Mouse (Mus musculus): ENCODE data around the gene Urb1.
"Not testable (repeated sequence)": the region's sequence is repeated elsewhere in the genome, so short reads cannot be mapped to it uniquely, and the experiment has no call there.

The Urb1 gene

GRCm38 (mm10) chr16:90809975-90810715, at the start of gene Urb1:
TSS of gene Urb1 (minus strand) at chr16:90810413.
- DNase-seq, result peak; percentile 99

GRCm38 (mm10) chr16:90858206-90858605, 48.0 kb upstream of the Urb1 start:
- no peak for DNase-seq

- no peak for DNase-seq
Observed at GRCm38 (mm10) chr16:90856552-90857200, 46.5 kb upstream of the Urb1 start.

DNA sequence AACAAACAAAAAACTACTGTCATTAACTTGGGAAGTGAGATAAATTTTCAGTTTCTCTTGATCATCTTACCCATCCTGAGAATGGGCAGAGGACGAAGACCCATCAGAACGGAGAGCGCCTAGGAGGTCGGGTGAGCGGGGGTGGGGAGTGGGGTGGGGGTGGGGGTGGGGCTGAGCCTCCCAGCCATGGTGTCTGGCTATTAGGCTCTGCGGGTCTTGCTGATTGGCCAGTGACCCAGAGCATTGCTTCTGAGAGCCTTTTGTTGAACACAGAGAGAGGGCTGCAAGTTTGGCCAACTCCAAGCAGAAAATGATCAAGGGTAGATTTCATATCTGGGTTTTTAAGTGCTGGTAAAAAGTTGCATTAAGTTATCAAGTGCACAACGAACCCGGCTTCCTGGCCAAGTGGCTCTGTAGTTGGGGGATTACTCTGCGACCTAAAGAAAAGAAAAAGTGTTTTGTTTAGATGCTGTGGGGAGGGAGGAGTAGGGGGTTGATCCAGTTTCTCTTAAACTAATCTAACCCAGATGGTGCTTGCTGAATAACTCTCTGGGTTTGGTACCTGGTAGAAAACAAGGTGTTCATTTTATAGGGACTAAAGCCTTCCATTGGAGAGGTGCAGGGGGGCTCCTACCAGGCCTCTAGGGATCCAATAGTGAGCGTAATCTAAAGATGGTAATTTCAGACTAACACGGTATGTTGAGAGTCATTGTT, 41.6 kb upstream of the Urb1 start:
- no peak for DNase-seq

DNA sequence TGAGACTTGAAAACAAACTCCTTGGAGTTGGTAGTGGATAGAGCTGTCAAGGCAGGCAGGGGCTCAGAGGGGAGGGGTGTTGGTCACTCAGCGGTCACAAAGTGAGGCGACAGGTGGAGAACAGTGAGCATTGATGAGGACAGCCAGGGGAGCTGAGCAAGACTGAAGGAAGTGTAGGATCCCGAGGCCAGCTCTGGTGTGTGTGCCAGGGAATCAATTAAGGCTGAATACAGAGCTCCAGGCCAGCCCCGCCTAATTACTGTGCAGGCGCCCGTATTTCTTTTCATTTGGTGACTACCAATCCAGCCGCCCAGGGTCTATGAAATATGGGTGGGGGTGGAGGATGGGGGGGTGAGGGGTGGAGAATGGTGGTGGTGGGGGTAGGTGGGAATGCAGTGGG, 40.7 kb upstream of the Urb1 start:
- no peak for DNase-seq

DNA sequence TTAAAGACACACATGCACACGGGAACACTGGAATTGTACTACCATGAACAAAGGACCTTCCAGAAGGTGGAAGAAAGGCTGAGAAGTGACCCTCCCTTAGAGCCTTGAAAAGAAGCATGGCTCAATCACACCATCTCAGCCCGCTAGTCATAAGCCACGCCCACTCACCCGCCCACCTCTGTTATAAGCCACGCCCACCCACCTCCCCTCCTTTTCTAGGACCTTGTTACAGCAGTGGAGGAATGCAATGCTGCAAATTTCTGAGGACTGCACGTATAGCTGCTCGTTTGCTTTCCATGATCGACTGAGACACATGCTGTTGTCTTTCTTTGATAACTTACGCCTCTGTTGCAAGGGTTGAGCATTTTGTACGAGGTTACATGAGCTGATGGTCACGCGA, 39.0 kb upstream of the Urb1 start:
- no peak for DNase-seq

GRCm38 (mm10) chr16:90848697-90849096, 38.5 kb upstream of the Urb1 start:
- DNase-seq, result no peak

DNA sequence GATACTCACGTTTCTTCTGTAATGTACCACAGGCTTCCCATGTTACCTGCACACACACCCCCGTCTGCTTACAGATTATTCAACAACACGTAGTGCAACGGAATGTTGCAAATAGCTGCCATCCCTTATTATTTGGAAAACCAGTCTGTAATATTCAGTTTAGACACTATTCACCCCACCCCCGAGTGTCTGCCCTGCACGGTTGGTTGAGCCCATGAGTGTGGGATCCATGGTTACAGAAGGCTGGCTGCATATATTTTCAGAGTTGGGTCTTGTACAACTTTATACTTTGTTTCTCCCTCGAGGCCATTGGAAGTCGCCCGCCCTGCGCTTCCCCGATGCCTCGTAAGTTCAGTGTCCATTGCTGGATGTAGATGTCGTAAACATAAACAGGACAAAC, 35.4 kb upstream of the Urb1 start:
- DNase-seq, result no peak

GRCm38 (mm10) chr16:90845038-90845437, 34.8 kb upstream of the Urb1 start:
- DNase-seq, result no peak

DNA sequence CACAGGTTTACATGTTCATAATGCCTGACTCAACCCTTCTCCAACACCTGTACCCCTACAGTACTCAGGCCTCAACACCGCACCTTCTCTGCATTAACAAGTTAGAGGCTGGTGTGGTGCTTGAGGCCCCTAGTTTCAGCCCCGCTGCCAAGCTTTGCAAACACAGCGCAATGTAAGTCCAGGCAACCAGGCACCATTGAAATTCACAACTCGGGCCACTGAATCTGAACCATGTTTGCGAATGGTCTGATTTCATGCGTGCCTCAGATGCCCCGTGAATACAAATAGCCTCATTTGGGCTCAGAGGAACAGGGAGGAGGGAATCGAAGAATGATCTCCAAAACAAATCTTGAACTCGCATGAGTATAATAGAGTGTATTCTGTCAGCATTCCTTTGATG, 32.0 kb upstream of the Urb1 start:
- no peak for DNase-seq

- no peak for DNase-seq
Observed at GRCm38 (mm10) chr16:90837431-90837830, 27.2 kb upstream of the Urb1 start.

- no peak for DNase-seq
Observed at GRCm38 (mm10) chr16:90833041-90833791, 23.0 kb upstream of the Urb1 start.

DNA sequence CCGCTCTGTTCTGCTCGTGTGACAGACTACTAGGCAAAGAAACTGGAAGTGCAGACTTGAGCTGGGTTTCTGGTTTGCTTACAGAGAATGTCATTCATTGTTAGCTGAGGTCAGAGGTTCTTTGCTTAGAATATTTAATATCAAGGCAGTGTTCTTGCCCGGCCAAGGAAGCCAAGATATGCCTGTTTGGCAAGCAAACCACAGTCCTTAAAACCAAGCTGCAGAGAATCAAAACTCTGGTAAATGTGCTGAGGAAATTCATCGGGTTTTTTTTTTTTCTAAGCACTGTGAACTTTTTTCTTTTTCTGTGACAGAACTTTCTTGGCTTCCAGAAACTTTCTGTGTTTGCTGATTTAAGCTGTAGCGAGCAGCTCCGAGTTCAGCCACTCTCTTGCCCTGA, 22.3 kb upstream of the Urb1 start:
- DNase-seq, result no peak

- no peak for DNase-seq
Observed at GRCm38 (mm10) chr16:90831676-90832075, 21.5 kb upstream of the Urb1 start.

GRCm38 (mm10) chr16:90830686-90831439, 20.6 kb upstream of the Urb1 start:
- peak; percentile 4 for DNase-seq

DNA sequence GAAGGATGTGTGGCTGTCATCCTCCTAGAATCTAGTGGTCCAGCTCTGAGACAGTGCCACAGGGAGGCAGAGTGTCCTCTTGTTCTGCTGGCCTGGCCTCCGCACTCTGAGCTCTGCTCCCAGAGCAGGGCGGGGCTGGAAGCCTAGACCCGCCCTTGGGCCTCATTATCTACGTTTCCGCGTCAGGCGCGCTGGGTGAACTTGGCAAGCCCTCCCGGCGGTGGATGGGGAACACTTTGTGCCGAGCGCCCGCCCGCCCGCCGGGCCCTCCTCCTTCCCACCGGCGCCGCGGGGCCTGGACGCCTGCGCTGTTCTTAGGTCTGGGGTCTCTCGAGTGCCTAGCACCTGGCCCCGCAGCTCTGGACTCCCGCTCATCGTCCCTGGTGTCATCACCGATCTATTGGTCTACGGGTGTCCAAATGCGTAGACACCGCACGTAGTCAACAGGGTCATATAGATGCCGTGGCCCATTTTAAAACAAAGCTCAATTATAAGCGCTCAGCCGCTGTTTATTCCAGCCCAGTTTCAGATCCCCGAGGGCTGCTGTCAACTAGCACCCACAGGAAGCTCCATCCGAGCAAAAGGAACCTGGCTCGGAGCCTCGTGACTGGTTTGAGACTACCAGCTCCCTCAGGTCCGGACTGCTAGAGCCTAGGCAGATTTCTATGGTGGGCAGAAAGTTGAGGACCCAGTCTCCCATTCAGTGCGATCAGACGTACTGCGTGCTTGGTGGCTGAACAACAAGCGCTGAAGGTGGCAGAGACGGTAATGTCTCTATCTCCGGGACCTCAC, 19.9 kb upstream of the Urb1 start:
- peak; percentile 16 for DNase-seq

DNA sequence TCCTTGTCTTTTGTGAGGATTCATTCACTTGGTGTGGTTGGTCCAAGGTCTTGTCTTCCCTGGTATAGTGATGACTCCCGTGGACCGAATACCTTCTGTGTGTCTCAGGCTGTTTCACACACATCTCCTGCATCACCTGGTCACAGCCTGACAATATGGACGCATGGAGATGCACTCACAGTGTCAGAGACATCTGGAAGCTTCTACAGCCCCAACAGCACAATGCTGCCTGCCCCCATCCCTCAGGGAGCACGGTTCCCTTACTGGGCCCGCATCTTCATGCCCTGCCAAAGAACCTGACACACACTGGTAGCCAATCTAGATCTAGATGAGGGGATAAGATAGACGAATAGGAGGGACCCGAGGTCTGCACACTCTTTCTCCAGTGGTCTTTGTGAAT, 18.9 kb upstream of the Urb1 start:
- no peak for DNase-seq

- no peak for DNase-seq
Observed at GRCm38 (mm10) chr16:90827498-90827897, 17.3 kb upstream of the Urb1 start.

GRCm38 (mm10) chr16:90826457-90826856, 16.2 kb upstream of the Urb1 start, which contains the start of gene Eva1c:
TSS of gene Eva1c (plus strand) at chr16:90826719.
- DNase-seq, result no peak

DNA sequence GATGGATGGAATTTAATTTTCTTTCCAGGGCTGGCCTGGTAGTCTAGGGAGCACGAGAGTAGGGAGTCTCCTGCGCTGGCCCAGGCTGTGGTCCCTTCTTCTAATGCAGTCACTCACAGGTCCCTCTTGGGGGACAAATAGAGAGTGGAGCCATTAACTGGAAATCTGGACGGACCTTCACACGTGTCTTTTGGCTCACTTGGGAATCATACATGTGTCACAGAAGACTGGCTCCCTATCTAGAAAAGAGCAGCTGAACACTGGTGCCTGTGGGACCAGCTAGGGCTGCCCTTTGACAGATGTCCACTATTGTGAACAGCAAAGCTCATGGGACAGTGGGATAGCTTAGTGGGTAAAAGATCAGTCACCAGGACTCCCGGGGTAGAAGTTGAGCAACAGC, 15.8 kb upstream of the Urb1 start:
- no peak for DNase-seq

DNA sequence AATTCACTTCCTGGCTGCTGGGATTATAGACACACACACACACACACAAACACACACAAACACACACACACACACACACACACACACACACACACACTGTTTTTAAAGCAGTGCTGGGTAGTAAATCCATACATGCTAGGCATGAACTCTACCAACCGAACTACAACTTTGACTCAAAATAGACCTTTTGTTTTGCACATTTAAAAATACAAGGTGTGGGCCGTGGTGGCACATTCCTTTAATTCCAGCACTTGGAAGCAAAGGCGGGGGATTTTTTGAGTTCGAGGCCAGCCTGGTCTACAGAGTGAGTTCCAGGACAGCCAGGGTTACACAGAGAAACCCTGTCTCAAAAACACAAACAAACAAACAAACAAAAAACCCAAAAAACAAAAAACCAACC, 13.8 kb upstream of the Urb1 start:
- DNase-seq, result not testable (repeated sequence)

DNA sequence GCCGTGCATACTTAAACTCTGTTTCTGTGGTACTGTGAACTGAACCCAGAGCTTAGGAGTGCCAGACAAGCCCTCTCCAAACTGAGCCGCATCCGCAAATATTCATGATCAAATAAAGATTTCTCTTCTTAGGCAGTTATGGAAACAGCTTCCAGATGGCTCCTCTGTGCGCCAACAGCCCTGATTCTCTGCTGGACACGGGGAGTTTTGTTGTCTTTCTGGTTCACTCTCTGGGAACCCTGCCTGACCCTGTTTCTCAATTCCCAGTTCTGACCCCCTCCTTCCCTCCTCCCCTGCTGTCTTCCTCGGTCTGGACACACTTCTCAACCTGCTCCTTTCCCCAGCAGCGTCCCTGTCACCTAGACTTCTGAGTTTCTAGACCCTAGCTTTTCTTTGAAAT, 12.8 kb upstream of the Urb1 start:
- no peak for DNase-seq

Measured in thymus, postnatal 25 days (tissue).